Mouse (Mus musculus): ENCODE data around the gene Ntm.

Ntm gene

DNA sequence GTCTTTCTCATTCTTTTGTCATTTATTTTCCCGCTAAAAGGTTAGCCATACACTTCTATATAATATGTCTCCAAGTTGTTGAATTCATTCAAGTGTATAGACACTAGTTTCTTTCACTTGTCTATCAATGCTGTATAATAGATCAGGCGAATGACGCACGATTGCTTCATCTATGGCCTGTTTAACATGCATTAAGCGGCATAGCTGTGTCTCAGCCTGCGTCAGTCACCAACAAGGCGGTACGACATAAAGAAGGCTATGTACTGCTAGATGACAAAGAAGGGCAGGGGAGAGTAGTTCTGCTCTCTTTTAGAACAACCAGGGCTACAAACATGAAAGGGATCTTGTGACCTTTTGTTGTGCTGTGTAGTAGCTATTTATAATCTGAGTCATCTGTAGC is 746.4 kb downstream of the Ntm start:
- no peak for DNase-seq

DNA sequence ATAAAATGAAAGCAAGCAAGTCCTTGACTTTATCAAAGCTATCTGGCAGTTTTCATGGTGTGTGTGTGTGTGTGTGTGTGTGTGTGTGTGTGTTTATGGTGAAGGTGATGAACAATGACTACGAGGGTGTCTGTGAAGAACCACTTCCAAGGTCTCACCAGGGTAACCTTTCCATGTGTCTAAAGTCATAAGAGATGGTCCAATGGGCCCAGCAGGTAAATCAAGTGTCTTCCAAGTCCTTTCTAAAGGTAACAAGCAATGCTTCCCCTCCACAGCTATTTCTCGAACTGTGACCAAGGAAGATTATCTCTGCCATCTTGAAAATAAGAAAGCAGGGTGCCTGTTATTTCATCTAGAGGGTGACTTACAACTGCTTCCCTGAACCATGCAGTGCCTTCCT is 747.1 kb downstream of the Ntm start:
- no peak for DNase-seq

DNA sequence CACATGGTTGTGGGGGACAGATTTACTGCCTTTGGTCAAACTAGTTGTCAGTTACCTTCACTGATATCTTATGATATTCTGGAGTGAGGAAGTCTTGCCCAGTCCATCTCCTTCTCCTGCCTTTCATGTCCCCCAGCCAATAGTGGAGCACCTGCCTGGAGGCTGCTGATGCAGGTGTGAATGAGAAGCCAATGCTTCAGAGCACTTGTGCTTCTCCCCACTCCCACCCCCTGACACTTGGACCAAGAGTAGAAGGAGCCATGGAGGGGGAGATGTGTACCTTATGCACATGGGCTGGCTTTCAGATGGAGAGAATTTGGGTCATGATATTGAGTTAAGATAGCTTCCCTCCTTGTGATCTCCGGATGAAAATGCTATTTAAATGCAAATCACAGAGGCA is 747.7 kb downstream of the Ntm start:
- no peak for DNase-seq

DNA sequence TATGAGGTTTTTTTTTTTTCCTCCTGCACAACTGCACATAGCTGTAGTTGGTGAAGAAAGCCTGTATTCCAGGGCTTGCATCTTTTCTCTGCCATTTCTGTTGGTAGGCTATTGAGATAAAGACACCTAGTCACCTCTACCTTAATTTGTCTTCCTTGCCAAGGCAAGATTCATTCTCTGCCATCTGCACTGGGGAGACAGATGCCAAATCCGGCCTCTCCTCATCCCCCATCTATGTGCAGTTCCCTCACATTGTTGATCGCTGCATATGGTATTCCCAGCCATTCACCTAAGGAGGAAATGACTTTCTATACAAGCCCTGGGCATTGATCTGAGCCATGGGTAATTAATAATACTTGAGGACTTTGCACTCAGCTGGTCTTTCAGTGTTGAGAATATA is 753.7 kb downstream of the Ntm start:
- no peak for DNase-seq

DNA sequence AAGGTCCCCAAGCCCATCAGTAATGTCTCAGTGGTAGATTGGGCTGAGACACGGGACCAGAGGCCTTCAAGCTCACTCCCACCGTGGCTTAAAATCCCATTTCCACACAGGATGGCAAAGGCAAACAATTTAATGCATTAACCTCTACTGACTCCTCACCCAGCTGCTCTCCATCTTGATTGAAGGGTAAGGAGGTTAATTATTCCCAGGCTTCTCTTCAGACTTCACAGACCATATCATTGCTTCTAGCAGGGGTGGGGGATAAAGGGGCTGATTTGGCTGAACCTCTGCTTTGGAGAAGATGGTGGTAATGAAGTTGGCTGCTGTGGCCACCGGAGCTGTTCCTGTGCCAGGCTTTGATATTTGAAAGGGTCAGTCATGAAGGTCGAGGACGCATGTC is 754.8 kb downstream of the Ntm start:
- no peak for DNase-seq

DNA sequence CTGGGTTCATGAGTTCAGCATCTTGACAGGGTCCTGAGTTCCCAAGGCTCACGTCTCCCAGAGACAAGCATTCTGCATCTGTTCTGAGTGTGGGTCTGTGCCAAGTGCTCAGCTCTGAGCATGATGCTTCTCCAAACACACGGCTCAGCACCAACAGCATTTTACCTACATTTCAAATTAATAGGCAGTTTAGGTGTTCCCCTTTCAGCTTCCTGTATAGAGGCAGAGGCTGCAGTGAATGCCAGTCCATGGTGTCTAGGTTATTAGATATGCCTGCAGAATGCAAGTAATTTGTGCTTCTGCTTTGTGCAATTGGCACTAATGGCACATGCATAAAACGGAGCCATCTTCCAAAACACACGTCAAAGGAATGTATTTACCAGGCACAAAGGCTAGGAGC is 757.3 kb downstream of the Ntm start:
- DNase-seq, result no peak

DNA sequence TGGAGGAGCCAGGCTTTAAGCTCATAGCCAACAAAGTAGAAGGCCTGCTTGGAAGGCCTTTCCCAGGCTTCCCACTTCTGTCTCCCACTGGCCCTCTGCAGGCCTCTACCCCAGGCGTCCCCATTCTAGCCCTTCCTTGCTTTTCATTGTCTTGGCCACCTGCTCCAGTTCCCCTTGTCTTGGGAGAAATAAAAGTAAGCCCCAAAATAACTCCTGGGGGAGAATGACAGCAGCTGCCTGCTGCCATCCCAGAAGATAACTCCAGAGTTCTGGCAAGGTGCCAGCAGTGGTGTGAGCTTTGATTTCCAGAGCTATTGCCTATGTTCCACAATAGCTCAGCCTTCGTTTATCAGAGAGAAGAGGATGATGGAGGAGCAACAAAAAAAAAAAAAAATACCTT is 760.7 kb downstream of the Ntm start:
- DNase-seq, result peak; percentile 40

DNA sequence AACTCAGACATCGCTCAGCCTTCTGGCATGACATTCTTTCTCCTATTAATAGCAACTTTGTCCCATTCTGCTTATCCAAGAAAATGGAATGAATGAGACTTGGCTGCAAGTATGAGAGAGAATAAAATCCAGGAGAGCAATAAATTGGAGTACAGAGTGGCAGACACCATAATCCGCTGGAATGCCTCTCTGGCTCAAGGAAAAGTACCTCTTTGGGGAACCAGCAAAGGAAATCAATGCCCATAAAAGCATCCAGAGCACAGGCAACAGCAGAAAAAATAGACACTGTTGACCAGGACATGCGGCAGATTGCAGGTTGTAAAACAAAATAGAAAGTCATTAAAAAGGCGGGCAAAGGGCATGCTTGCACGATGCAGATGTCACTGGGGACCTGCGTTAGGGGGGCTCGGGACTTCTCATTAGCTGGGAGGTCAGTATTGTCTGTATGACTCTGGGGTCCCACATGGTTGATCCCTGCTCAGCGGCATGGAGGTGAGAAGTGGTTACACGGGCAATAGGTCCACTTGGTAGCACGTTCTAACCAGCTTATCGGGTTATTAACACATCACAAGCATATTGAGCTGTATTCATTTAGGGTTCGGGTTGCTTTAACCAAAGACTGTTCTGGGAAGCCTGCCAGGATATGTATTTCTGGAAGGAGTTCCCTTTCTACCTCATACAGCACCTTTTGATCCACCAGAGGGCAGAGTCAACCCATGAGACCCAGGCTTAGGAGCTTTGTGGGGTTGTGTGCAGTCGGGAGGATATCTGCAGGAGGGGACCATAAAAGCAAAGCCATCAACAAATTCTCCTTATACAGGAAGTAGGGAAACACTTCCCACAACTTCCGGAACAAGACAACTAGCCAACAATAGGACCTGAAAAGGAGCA is 761.5 kb downstream of the Ntm start:
- peak; percentile 74 for DNase-seq

DNA sequence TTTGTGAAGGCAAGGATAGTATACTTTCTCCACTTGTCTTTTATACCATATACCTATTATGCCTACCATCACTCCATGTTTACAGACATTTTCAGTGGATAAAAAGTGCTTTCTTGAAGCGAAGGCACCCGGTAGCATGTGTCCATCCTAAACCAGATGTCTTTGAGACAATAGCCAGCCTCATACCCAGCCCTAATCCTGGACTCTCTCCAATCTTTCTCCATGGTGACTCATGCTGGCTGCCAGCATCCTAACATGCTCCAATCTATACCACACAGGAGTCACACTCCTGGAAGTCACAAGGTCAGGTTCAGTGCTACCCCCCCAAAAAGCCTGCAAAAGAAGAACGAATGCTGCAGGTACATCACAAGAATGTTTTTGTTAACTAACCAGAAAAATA is 765.9 kb downstream of the Ntm start:
- DNase-seq, result peak; percentile 51

DNA sequence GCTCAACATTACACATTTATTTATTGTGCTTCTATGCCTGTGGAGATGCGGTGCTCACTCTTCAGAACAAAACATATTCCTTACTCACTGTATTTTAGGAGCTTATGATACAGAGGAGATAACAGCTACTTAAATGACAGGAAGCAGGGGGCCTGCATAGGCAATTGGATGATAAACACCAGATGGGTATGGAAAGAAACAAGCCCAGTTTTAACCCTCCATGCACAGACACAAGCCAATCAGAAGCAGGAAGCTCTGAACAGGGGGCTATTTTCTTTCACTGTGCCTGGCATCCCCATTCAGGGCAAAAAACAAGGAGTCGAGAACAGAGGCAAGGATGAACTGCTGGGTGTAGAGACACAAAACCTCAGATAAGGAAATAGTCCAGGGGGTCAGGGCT is 768.7 kb downstream of the Ntm start:
- DNase-seq, result no peak

DNA sequence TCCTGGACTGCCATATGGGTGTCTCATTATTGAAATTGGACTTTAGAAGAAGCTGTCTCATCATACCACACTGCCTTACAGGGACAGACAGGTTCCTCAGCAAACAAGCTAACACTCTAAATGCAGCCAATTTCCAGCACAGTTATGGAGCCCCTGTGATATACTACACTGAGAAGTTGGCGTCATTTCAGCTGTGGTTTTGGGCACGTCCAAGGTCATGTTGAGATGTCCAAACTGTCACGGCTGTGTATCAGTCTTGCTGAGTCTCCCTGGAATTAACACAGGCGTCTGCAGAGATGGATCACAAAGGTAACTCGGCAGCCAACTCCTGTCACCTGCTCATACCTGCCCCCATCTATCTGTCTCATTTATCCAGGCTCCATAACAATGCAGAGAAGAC is 779.9 kb downstream of the Ntm start:
- no peak for DNase-seq

DNA sequence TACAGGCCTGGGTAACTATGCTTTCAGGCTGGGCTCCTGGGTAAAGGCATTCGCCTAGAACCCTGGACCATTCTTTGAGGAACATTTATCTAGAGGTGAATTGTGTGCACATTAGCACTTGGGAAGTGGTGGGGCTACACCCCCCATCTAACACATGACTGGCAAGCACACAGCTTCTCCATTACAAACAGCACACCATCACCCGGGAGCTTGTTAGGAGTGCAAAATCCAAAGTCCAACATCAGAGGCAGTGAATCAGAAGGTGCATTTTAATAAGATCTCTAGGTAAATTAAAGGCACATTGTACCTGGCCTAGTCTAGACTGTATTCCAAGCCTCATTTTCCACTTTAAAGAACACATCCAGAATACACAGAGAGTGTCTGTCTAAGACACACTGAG is 781.3 kb downstream of the Ntm start:
- DNase-seq, result no peak

DNA sequence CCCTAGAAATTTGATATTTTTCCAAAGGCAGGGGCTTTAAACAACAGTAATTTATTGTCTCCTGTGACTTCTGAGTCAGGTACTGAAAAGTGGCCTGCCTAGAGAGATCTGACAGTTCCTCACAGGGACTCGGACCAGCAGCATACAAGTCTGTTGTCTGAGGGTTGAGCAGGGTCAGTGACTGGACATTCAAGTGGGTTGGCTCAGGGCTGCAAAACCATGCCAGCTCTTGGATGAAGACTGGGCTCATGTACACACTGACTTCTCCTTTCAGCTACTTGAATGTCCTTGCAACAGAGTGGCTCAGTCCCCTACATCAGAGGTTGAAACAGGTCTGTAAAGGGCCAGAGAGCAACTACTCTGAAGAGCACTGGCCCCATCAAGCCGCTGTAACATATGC is 797.2 kb downstream of the Ntm start:
- DNase-seq, result no peak

DNA sequence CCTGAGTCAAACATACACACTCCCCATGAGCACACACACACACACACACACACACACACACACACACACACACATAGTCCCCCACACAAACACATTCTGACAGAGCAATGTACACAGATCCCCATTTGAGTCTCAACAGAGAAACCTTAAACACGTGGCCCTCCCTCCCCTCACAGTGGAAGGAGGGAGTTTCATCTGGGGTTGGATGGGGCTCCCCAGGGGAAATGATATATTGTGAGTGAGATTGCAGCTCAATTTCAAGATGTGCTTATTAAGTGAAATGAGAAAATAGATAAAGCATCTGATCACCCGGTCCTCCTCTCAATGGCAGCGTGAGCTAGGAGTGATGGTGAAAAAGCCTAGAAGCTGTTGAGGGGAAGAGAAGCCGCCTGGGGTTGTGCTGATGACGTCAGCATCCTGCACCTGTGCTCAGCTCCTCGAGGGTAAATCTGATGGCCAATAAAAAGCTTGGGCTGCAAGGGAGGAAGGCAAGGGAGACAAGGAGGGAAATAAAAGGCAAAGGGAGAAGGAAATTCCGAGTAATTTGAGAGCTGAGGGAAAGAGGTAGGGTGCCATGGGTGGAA is 801.8 kb downstream of the Ntm start:
- no peak for DNase-seq

DNA sequence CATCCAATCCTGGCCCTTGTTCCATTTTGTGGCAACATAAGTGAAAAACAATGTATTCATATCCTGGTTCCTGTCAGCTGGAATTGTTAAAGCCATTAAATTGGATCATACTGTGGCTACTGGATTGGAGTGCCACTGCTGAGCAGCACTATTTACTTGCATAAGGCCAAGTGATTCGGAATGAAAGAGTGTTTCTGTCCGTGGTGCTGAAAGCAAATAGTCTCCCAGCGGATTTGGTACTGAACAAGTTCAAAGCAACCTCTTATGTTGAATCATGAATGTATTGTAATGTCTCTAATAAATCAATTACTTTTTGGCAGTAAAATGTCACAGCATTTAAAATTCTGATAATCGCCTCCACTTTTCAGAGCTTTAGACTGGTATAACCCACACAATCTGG is 817.0 kb downstream of the Ntm start:
- peak; percentile 74 for DNase-seq

DNA sequence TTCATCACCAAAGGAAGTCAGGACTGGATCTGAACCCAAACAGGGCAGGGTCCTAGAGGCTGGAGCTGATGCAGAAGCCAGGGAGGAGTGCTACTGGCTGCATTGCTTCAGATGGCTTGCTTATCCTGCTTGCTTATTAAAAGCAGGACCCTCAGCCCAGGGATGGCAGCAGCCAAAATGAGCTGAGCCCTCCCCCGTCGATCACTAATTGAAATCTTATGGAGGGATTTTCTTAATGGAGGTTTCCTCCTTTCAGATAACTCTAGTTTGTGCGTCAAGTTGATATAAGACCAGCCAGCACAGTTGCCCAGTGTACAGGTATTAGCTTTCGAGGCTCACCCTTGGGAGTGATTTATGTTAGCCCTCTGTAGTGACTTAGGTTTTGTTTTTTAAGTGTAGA is 826.9 kb downstream of the Ntm start:
- DNase-seq, result no peak

DNA sequence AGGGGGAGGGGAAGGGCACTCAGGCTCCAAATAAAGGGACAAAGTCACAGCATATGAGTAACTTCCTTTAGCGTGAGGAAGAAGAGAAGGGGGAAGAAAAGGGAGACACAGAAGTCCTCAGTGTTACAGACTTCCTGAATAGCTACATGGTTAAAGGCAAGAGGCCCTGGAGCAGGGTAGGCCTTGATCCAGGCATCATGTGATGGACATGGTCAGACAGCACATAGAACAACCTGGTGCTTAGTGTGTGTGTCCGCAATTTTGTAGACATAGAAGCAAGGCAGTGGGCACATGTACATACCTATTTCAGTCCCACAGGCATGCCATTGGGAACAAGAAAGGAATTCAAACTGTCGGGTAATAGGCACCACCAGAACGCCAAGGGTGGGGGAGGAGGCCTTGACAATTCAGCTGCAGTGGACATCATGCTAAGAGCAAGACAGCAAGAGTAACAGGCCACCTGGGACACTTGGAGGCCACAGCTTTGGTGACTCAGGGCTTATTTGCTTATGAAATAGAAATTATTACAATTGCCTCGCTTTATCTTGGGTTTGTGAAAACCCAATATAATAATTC is 832.1 kb downstream of the Ntm start:
- no peak for DNase-seq

DNA sequence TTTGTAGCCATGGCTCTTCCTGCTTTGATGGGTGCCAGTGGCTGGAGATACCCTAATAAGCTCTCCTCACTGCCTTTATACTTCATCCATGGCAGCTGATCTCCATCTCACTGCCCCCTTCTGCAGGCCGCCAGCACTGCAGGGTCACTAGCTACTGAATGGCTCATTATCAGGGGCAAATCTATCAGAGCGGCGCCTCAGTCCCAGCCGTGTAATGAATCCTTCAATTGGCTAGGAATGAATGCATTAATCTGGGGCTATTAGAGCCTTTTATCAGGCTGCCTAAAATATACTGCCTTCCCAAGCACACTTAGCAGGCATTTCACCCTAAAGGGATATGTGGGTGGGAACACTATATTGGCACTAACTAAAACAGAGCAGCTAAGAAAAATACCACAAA is 832.6 kb downstream of the Ntm start:
- no peak for DNase-seq

DNA sequence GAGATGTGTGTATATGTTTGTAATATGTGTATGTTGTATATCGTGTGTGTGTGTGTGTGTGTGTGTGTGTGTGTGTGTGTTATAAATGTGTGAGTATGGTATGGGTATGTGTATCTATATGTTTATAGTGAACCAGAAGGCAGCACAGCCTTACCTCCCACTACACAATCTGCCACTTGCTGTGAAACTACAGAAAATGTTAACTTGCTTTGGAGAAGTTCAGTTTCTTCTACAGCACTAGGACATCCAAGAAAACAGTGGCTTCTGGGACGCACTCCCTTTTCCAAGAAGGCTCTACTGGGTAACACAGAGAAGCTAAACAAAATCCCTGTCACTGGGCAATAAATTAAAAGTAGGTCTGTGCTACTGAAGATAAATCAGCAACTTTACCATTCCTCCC is 834.5 kb downstream of the Ntm start:
- no peak for DNase-seq

DNA sequence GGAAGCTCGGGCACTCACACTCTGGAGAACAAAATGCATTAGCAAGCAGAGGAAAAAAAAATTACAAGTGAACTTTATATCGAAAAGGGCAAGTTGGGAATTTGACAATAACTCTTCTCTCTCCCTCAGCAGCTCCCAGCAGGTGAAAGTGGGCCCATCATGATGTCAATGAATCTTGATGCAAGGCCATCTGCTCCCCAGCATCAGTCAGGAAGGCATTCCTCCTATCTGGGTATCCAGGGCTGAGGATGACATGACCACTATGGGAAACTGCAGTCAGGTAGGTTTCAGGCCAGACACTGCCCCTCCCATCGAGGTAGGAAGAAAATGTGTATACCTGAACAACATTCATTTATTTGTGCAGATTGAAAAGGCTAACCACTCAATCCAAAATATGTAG is 838.5 kb downstream of the Ntm start:
- DNase-seq, result no peak

DNA sequence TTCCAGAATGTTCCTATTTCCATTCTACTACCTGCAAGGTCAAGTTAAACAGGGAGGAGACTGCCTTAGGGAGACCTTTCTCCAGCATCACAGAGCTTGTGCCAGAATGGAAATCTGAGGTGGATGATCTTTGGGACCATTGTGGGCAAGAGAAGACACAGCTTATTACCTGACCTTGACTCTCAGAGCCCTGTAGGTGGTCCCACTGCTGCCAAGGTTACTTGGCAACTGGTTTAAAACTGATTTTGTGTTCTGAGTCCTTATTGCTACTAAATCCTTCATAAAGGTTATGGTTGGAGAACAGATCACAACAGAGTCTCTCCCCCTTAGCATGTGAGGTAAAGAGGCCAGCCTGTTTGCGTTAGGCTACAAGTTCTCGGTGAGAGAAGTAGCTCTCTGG is 839.1 kb downstream of the Ntm start:
- no peak for DNase-seq

DNA sequence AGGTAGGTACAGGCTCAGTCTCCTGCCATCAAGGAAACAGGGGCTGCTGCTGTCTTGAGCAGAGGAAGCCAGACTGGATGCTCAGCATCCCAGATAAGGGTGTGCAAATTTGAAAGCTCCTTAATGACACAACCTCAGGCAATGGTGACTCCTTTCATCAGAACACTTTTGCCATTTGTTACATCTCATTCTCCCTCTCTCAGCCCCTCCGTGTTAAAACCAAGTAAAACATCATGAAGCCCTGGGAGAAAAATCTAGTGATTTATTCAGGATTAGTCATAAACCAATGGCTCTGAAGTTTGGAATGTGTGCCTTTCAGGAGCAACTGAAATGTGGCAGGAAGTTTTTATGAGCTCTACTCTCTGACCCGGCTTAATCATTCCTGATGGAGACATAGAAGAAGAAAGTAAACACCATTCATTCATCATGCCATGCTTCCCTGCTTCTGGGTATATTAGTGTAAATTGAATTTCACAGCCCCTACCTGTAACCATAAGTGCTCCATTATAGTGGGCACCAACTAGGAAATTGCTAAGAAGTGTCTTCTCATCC is 845.3 kb downstream of the Ntm start:
- DNase-seq, result no peak

DNA sequence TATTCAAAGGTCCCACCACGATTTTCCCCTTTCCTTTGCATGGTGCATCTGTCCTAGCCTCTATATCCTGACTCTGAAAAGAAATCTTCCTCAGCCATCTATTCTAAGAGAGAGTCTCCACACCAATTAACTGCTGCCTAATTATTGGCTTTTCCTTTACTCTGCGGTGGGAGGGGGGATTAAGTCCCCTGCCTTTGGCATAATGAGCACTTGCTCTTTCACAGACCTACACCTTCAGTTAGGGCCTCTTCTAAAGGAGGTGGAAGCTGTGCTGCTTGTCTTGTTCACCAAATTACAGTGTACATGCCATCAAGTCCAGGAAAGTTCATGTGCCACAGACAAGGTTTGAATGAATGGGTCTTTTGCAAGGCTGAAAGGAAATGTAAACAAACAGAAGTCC is 847.6 kb downstream of the Ntm start:
- DNase-seq, result peak; percentile 47

DNA sequence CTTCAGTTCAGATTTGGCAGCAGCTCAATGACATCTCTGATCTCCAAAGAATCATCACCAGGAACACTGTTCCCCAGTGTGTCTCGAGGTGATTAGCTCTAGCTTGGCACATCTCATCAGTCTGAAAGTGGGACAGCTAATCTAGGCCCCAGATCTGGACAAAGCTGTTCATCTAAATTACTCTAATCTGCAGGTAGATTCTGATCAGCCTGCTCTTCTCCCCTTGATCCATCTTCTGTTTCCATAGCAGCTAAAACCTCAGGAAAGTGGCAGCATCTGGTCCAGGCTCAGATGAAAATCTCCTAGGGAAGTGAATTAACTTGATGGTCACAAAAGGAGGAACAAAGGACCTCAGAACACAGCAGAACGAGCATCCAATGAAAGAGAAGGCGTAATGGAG is 856.2 kb downstream of the Ntm start:
- DNase-seq, result peak; percentile 68

All from retina, postnatal 1 day (tissue).